Mouse (Mus musculus) adrenal gland (tissue): ENCODE results near the gene A030014E15Rik.

Source experiments
- intact Hi-C: fragments of 180-260 bp; cut with DNase I; formaldehyde crosslinking; loops from one replicate; pipeline ENCODE4 v1.15.1; 2025

Gene A030014E15Rik

GRCm38 (mm10) chr1:82974342-82974741 lies 49.6 kb downstream of the A030014E15Rik start:
- intact Hi-C loops, result loop anchor here (5.0 to 10.0 kb wide), 2 partner anchors 187 to 420 kb away; no protein-coding TSS in a partner anchor
